Mouse (Mus musculus) liver, embryonic 14.5 days (tissue): ENCODE measurements around the gene Ppcs. TPM values are rescaled to one million over a fixed set of nuclear protein-coding genes. Genes with fewer than 3 reads are reported as not detected.

Experiments used
- ATAC-seq: fragments of 200-750 bp; cut with Nextera tagmentation; 2 replicates; pipeline ENCODE4 v1.8.0; 2017; ENCODE audit warnings: moderate number of reproducible peaks, mild to moderate bottlenecking, moderate library complexity; ENCODE audit not compliant: insufficient read depth
- DNase-seq, 3 experiments: peaks; one replicate each; pipeline ENCODE4 v3.0.0-alpha.2; 2012 to 2013; ENCODE audit warnings: low read depth in 3 of 3, low spot score in 3 of 3
- H3K27ac ChIP-seq: fragments of 300-500 bp; sonication (generic); 2 replicates; pipeline ENCODE4 v1.5.1; 2014; ENCODE audit warnings: moderate library complexity, mild to moderate bottlenecking, control low read depth, inconsistent platforms
- H3K27me3 ChIP-seq: fragments of 300-500 bp; sonication (generic); 2 replicates; pipeline ENCODE4 v1.6.1; 2014; ENCODE audit warnings: mild to moderate bottlenecking, low read length, moderate library complexity; ENCODE audit not compliant: control insufficient read depth, insufficient read depth
- H3K36me3 ChIP-seq: fragments of 300-500 bp; sonication (generic); replicated peaks from 2 replicates; pipeline ENCODE4 v1.6.1; 2014; ENCODE audit warnings: low read depth; ENCODE audit not compliant: control insufficient read depth, insufficient read depth
- H3K4me1 ChIP-seq, 2 experiments: fragments of 200-500 bp in 1 of 2; fragments of 300-500 bp in 1 of 2; sonication (generic) in 1 of 2; replicated peaks; 2 replicates each; pipeline ENCODE4 v1.6.1; 2012 to 2014; ENCODE audit warnings: antibody characterized with exemption in 1 of 2, inconsistent platforms in 1 of 2, low read length in 1 of 2; ENCODE audit not compliant: control insufficient read depth in 2 of 2, insufficient read depth in 2 of 2
- H3K4me2 ChIP-seq: fragments of 300-500 bp; sonication (generic); 2 replicates; pipeline ENCODE4 v1.6.1; 2014; ENCODE audit warnings: low read depth, mild to moderate bottlenecking, control low read depth, moderate library complexity
- H3K4me3 ChIP-seq, 2 experiments: fragments of 200-500 bp in 1 of 2; fragments of 300-500 bp in 1 of 2; sonication (generic) in 1 of 2; 2 replicates each; pipeline ENCODE4 v1.5.1; 2012 to 2014; ENCODE audit warnings: low read depth in 2 of 2, low read length in 2 of 2, mild to moderate bottlenecking in 2 of 2, control low read depth in 1 of 2, inconsistent platforms in 1 of 2, moderate library complexity in 1 of 2; ENCODE audit not compliant: insufficient read depth in 1 of 2
- H3K9ac ChIP-seq: fragments of 300-500 bp; sonication (generic); replicated peaks from 2 replicates; pipeline ENCODE4 v1.6.1; 2014; ENCODE audit warnings: mild to moderate bottlenecking, control low read depth, moderate library complexity
- H3K9me3 ChIP-seq: fragments of 300-500 bp; sonication (generic); 2 replicates; pipeline ENCODE4 v1.6.1; 2016; ENCODE audit warnings: low read length, mixed read lengths; ENCODE audit not compliant: control insufficient read depth
- CTCF ChIP-seq: IDR thresholded peaks from 2 replicates; pipeline ENCODE4 v1.5.1; 2016; ENCODE audit warnings: antibody characterized with exemption, low read depth, control low read depth
- EP300 ChIP-seq: IDR thresholded peaks from 2 replicates; pipeline ENCODE4 v1.6.1; 2016; ENCODE audit warnings: antibody characterized with exemption, low read depth
- WGBS: fragments of 180-500 bp; shearing (Covaris S2); extraction: QIAGEN DNeasy Blood & Tissue Kit; methylation state at CpG from one replicate; pipeline ENCODE4 v1.1.7; 2014; ENCODE audit not compliant: insufficient replicate concordance; 5-methylcytosine and 5-hydroxymethylcytosine counted together
- polyA plus RNA-seq, 2 experiments: library from polyadenylated mRNA; depleted of rRNA in 1 of 2; stranded (reverse) in 1 of 2; unstranded in 1 of 2; fragments of >200 nt; fragmentation: Nextera tagmentation in 1 of 2; extraction: Ambion mirVana in 1 of 2; gene quantifications; 2 replicates each; pipeline versions ENCODE4 v1.2.1 to v1.2.3; 2012 to 2014

Gene Ppcs
- polyA plus RNA-seq, 2 experiments: 6.5 to 15.5 TPM

- no peaks in the 10 kb centered on the region for H3K4me1 ChIP-seq
- H3K27ac ChIP-seq: no peak overlapping the region
- H3K4me2 ChIP-seq: no peak overlapping the region
- H3K4me3 ChIP-seq: no peak overlapping the region
- no peaks in the 10 kb centered on the region for H3K9me3 ChIP-seq
- no peaks in the 10 kb centered on the region for H3K36me3 ChIP-seq
- ATAC-seq: no peak
- no peak overlapping the region for H3K9ac ChIP-seq
- TF ChIP-seq CTCF: no peak
- no peaks in the 10 kb centered on the region for H3K27me3 ChIP-seq
- WGBS: 47% methylated on average over 11 of the region's 11 CpGs
- no peak for DNase-seq
Measured at GRCm38 (mm10) chr4:119462858-119463755, 40.9 kb upstream of the Ppcs start.

GRCm38 (mm10) chr4:119462457-119462856 lies 40.2 kb upstream of the Ppcs start:
- Histone ChIP-seq H3K9ac (no peak overlapping the region), H3K27ac (no peak overlapping the region), H3K4me1 (no peaks in the 10 kb centered on the region), H3K4me3 (no peak overlapping the region), H3K4me2 (no peak overlapping the region), H3K9me3 (no peaks in the 10 kb centered on the region), H3K27me3 (no peaks in the 10 kb centered on the region), H3K36me3 (no peaks in the 10 kb centered on the region)
- WGBS: 66% methylated on average over 3 of the region's 3 CpGs
- no peak for TF ChIP-seq CTCF
- TF ChIP-seq EP300: no peak
- ATAC-seq (no peak), DNase-seq (no peak)

- Histone ChIP-seq H3K4me1 (no peaks in the 10 kb centered on the region), H3K4me3 (no peak overlapping the region), H3K9me3 (no peaks in the 10 kb centered on the region), H3K4me2 (no peak overlapping the region), H3K9ac (no peak overlapping the region), H3K27me3 (no peaks in the 10 kb centered on the region), H3K27ac (no peak overlapping the region), H3K36me3 (no peaks in the 10 kb centered on the region)
- WGBS: 56% methylated on average over 8 of the region's 8 CpGs
- ATAC-seq (no peak), DNase-seq (no peak)
- TF ChIP-seq CTCF: no peak
- no peak for TF ChIP-seq EP300
Measured at GRCm38 (mm10) chr4:119460728-119461141, 38.5 kb upstream of the Ppcs start.

GRCm38 (mm10) chr4:119460296-119460695 lies 38.1 kb upstream of the Ppcs start:
- no peaks in the 10 kb centered on the region for H3K9me3 ChIP-seq
- H3K27me3 ChIP-seq: no peaks in the 10 kb centered on the region
- no peak overlapping the region for H3K4me2 ChIP-seq
- H3K4me3 ChIP-seq: no peak overlapping the region
- TF ChIP-seq EP300 (no peak), CTCF (peak; percentile 62)
- ATAC-seq (no peak), DNase-seq (peak in 1 of 3 experiments; percentile 17)
- no peaks in the 10 kb centered on the region for H3K36me3 ChIP-seq
- H3K9ac ChIP-seq: no peak overlapping the region
- WGBS: 43% methylated on average over 5 of the region's 5 CpGs
- H3K27ac ChIP-seq: no peak overlapping the region
- H3K4me1 ChIP-seq: no peaks in the 10 kb centered on the region

GRCm38 (mm10) chr4:119453533-119453932 lies 31.3 kb upstream of the Ppcs start:
- Histone ChIP-seq H3K36me3 (no peaks in the 10 kb centered on the region), H3K27me3 (no peaks in the 10 kb centered on the region), H3K27ac (no peak overlapping the region), H3K9me3 (no peaks in the 10 kb centered on the region), H3K4me3 (no peak overlapping the region), H3K4me2 (no peak overlapping the region), H3K4me1 (no peaks in the 10 kb centered on the region), H3K9ac (no peak overlapping the region)
- DNase-seq (no peak), ATAC-seq (no peak)
- WGBS: 26% methylated on average over 6 of the region's 6 CpGs
- TF ChIP-seq EP300: no peak
- no peak for TF ChIP-seq CTCF
